Mouse (Mus musculus) midbrain, embryonic 10.5 days (tissue): ENCODE results near the gene Ccdc6. TPM values are rescaled to one million over a fixed set of nuclear protein-coding genes. Genes with fewer than 3 reads are reported as not detected.

Experiments used
- DNase-seq: peaks from one replicate; pipeline ENCODE4 v3.0.0-alpha.2; 2017; ENCODE audit warnings: low spot score
- H3K27ac ChIP-seq: fragments of 300-500 bp; sonication (generic); replicated peaks from 2 replicates; pipeline ENCODE4 v1.5.1; 2016; ENCODE audit warnings: mild to moderate bottlenecking
- H3K27me3 ChIP-seq: fragments of 300-500 bp; sonication (generic); 2 replicates; pipeline ENCODE4 v1.6.1; 2016; ENCODE audit warnings: low read depth, mild to moderate bottlenecking; ENCODE audit not compliant: poor library complexity, severe bottlenecking
- H3K36me3 ChIP-seq: fragments of 300-500 bp; sonication (generic); 2 replicates; pipeline ENCODE4 v1.6.1; 2016; ENCODE audit warnings: mild to moderate bottlenecking, moderate library complexity
- H3K4me1 ChIP-seq: fragments of 300-500 bp; sonication (generic); 2 replicates; pipeline ENCODE4 v1.6.1; 2016
- H3K4me3 ChIP-seq: fragments of 300-500 bp; sonication (generic); 2 replicates; pipeline ENCODE4 v1.5.1; 2016; ENCODE audit warnings: mild to moderate bottlenecking, moderate library complexity
- H3K9me3 ChIP-seq: fragments of 300-500 bp; sonication (generic); replicated peaks from 2 replicates; pipeline ENCODE4 v1.6.1; 2016; ENCODE audit warnings: mild to moderate bottlenecking
- WGBS: fragments of 180-500 bp; shearing (Covaris S2); methylation state at CpG from one replicate; pipeline ENCODE4 v1.1.7; 2016; 5-methylcytosine and 5-hydroxymethylcytosine counted together
- polyA plus RNA-seq: library from polyadenylated mRNA; unstranded; fragments of >200 nt; fragmentation: Nextera tagmentation; extraction: Ambion mirVana; gene quantifications from 2 replicates; pipeline ENCODE4 v1.2.1, GENCODE M21; 2016

The Ccdc6 gene
- polyA plus RNA-seq, 1 experiment from 2014 or later = 19.8 TPM

- 90% methylated on average over 4 of the region's 4 CpGs for WGBS
- peaks cover 3% of the 10 kb centered on the region; the same call in 1 of the 2 replicates for H3K4me1 ChIP-seq
- H3K36me3 ChIP-seq = no peaks in the 10 kb centered on the region
- no peak overlapping the region for H3K27ac ChIP-seq
- 0 out of 2 replicates have a peak, but pooled peaks cover 4% of the 10 kb centered on the region for H3K9me3 ChIP-seq
- H3K4me3 ChIP-seq = no peak overlapping the region
- H3K27me3 ChIP-seq = no peaks in the 10 kb centered on the region
- DNase-seq = no peak
These were observed 25.6 kb upstream of the Ccdc6 start for GRCm38 (mm10) chr10:70071334-70071733.

GRCm38 (mm10) chr10:70077452-70077851, 19.5 kb upstream of the Ccdc6 start:
- no peaks in the 10 kb centered on the region for H3K9me3 ChIP-seq
- 79% methylated on average over 4 of the region's 4 CpGs for WGBS
- no peak for DNase-seq
- H3K4me1 ChIP-seq = 0 out of 2 replicates have a peak, but pooled peaks cover 4% of the 10 kb centered on the region
- H3K4me3 ChIP-seq = no peak overlapping the region
- no peaks in the 10 kb centered on the region for H3K36me3 ChIP-seq
- H3K27me3 ChIP-seq = no peaks in the 10 kb centered on the region
- no peak overlapping the region for H3K27ac ChIP-seq

DNA sequence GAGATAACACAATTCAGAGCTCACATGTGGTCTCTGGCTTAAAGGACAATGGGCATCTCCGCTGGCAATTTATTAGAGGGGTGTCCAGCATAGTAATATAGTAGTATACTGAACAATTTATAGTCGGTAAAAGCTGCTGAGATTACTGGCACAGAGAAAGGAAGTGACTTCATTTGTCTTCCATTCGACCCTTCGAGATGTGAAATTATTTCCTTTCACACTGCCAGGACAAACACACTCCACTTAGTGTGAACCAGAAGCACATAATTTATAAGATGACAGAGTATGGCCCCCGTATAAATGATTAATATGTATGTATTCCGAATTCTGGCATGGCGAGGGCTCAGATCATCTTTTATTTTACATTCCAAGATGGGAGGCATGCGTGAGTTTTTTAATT, 16.0 kb upstream of the Ccdc6 start:
- Histone ChIP-seq H3K4me1 (peaks cover 9% of the 10 kb centered on the region), H3K36me3 (no peaks in the 10 kb centered on the region), H3K27ac (no peak overlapping the region), H3K4me3 (no peak overlapping the region), H3K9me3 (no peaks in the 10 kb centered on the region), H3K27me3 (no peaks in the 10 kb centered on the region)
- 89% methylated on average over 8 of the region's 8 CpGs for WGBS
- no peak for DNase-seq

DNA sequence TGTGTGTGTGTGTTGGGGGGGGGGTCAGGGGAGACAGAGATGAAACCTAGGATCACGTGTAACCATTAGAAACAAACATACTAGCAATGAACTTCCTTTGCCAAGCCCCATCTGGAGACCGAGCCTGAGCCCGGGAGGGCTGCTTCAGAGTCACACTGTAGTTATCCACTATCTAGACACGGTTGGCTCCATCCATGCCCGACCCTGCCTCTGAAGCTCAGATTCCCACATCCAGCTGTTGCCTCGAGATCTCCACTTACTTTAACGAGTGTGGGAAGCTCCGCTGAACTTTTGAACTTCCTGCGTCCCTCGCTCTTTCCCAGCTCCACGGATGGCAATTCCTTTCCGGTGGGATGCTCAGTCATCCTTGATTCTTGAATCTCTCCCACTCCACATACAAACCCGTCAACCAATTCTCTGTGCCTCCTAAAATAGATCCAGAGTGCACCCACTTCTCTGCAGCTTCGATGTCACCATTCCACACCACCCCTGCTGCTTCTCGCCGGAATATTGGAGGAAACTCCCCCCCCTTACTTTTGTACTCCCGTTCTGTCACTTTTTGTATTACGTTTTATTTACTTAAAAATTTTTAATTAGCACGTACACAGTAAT, 15.3 kb upstream of the Ccdc6 start:
- 82% methylated on average over 19 of the region's 19 CpGs for WGBS
- H3K9me3 ChIP-seq = no peaks in the 10 kb centered on the region
- no peak for DNase-seq
- no peak overlapping the region for H3K27ac ChIP-seq
- no peak overlapping the region for H3K4me3 ChIP-seq
- peaks cover 9% of the 10 kb centered on the region for H3K4me1 ChIP-seq
- H3K27me3 ChIP-seq = no peaks in the 10 kb centered on the region
- no peaks in the 10 kb centered on the region for H3K36me3 ChIP-seq

DNA sequence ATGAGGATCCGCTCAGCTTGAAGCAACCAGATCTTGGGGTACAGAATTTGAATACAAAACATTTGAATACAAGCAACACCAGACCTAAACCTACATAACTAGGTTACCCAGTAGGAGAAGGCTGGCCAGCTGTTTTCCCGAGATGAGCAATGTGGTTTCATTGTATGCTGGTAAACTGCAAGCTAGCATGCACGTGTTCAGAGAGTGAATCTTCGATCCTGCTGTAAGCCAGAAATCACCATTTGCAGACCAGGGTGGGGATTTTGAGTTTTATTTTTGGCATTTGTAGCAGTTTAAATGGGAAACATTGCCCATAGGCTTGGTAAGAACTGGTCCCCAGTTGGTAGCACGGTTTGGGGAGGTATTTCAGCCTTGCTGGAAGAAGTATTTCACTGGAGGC, 13.7 kb upstream of the Ccdc6 start:
- H3K36me3 ChIP-seq = no peaks in the 10 kb centered on the region
- peaks cover 9% of the 10 kb centered on the region for H3K4me1 ChIP-seq
- H3K27ac ChIP-seq = no peak overlapping the region
- H3K9me3 ChIP-seq = no peaks in the 10 kb centered on the region; the same call in 1 of the 2 replicates
- H3K4me3 ChIP-seq = no peak overlapping the region
- H3K27me3 ChIP-seq = no peaks in the 10 kb centered on the region
- no peak for DNase-seq
- WGBS = 87% methylated on average over 5 of the region's 5 CpGs

GRCm38 (mm10) chr10:70085256-70085961, 11.5 kb upstream of the Ccdc6 start:
- WGBS = 90% methylated on average over 12 of the region's 12 CpGs
- no peaks in the 10 kb centered on the region for H3K27me3 ChIP-seq
- peaks cover 9% of the 10 kb centered on the region for H3K4me1 ChIP-seq
- DNase-seq = no peak
- H3K27ac ChIP-seq = no peak overlapping the region
- no peaks in the 10 kb centered on the region for H3K36me3 ChIP-seq
- H3K4me3 ChIP-seq = no peak overlapping the region
- no peaks in the 10 kb centered on the region; the same call in 1 of the 2 replicates for H3K9me3 ChIP-seq

- no peaks in the 10 kb centered on the region for H3K36me3 ChIP-seq
- H3K4me1 ChIP-seq = peaks cover under 1% of the 10 kb centered on the region; the same call in 1 of the 2 replicates
- H3K27me3 ChIP-seq = no peaks in the 10 kb centered on the region
- 92% methylated on average over 5 of the region's 5 CpGs for whole genome bisulfite sequencing
- no peak overlapping the region for H3K27ac ChIP-seq
- H3K9me3 ChIP-seq = no peaks in the 10 kb centered on the region; the same call in 1 of the 2 replicates
- no peak for DNase-seq
- H3K4me3 ChIP-seq = no peak overlapping the region
These were observed 8.1 kb upstream of the Ccdc6 start for GRCm38 (mm10) chr10:70088788-70089187.

DNA sequence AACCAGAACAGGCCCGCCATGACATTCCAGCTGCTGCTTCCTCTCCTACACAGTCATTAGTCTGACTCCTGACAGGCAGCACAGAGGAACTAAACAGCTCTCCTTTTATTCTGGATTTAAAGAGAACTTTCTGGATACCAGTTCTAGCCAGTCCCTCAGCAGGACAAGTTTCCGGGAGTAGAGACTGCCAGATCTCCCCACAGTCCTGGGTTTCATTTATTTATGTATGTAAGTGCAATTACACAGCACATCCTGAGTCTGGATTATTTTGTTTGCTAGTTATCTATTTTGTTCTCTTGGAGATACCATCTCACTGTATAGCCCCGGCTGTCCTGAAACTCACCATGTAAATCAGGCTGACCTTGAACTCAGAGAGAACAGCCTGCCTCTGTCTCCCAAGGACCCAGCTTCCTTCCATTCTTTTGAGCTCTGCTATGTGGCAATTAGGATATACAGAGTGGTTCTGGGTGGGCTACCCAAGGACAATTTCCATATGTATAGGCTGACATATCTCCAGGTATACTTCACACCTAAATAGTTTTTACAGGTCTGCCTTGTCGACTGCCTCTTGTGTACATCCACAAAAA, 5.0 kb upstream of the Ccdc6 start:
- Histone ChIP-seq H3K27me3 (no peaks in the 10 kb centered on the region), H3K4me3 (no peak overlapping the region), H3K9me3 (no peaks in the 10 kb centered on the region; the same call in 1 of the 2 replicates), H3K4me1 (peaks cover 29% of the 10 kb centered on the region), H3K36me3 (no peaks in the 10 kb centered on the region), H3K27ac (no peak overlapping the region)
- DNase-seq = no peak
- 84% methylated on average over 4 of the region's 4 CpGs for WGBS

- Histone ChIP-seq H3K27me3 (no peaks in the 10 kb centered on the region), H3K27ac (no peak overlapping the region), H3K9me3 (no peaks in the 10 kb centered on the region), H3K4me3 (no peak overlapping the region), H3K36me3 (no peaks in the 10 kb centered on the region), H3K4me1 (peaks cover 41% of the 10 kb centered on the region)
- no peak for DNase-seq
- WGBS = 71% methylated on average over 1 of the region's 1 CpGs
These were observed 3.1 kb upstream of the Ccdc6 start for GRCm38 (mm10) chr10:70093782-70094181.

DNA sequence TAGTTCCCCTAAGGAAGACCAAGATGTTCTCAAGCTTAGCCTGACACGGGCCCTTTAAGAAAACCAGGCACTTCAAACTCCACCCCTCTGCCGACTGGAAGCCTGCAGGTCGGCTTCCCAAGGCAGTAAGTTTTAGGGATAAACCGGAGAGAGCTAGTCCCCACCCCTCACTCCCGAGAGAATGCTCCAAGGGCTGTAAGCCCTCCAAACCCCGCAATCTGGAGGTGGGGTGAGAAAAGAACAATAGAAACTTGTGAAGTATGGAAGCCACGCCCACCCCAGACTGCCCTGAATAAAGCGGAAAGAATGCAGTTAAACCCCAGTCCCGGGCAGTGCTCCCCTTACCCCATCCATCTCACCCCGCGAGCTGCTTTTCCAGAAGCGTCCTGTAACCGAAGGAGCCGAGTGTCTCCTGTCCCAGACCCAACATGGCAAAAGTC, 1.9 kb upstream of the Ccdc6 start:
- no peaks in the 10 kb centered on the region for H3K36me3 ChIP-seq
- DNase-seq = peak; percentile 75
- no peaks in the 10 kb centered on the region for H3K9me3 ChIP-seq
- H3K27ac ChIP-seq = peak overlapping the region; percentile 85
- H3K4me1 ChIP-seq = peaks cover 51% of the 10 kb centered on the region
- H3K27me3 ChIP-seq = no peaks in the 10 kb centered on the region
- under 1% methylated on average over 14 of the region's 14 CpGs for WGBS
- H3K4me3 ChIP-seq = peak overlapping the region; percentile 99

GRCm38 (mm10) chr10:70095506-70096270, 1.2 kb upstream of the Ccdc6 start:
- WGBS = 13% methylated on average over 13 of the region's 13 CpGs
- Histone ChIP-seq H3K4me3 (peak overlapping the region; percentile 99), H3K9me3 (no peaks in the 10 kb centered on the region), H3K36me3 (peaks cover 3% of the 10 kb centered on the region), H3K27ac (peak overlapping the region; percentile 85), H3K4me1 (peaks cover 51% of the 10 kb centered on the region), H3K27me3 (no peaks in the 10 kb centered on the region)
- DNase-seq = no peak

GRCm38 (mm10) chr10:70097291-70097901, 475 bp downstream of the Ccdc6 start:
- Histone ChIP-seq H3K36me3 (peaks cover 20% of the 10 kb centered on the region), H3K9me3 (peaks cover 11% of the 10 kb centered on the region), H3K27ac (peak overlapping the region; percentile 97), H3K27me3 (no peaks in the 10 kb centered on the region), H3K4me3 (peak overlapping the region; percentile 99), H3K4me1 (peaks cover 51% of the 10 kb centered on the region)
- 2% methylated on average over 57 of the region's 58 CpGs for WGBS
- peak; percentile 66 for DNase-seq
